Mouse (Mus musculus) heart, adult 11 months (tissue): Measurements from ENCODE around the gene Ankrd63.

Experiments used
- DNase-seq: peaks from one replicate; pipeline ENCODE4 v3.0.0; 2022

The Ankrd63 gene

GRCm38 (mm10) chr2:118725511-118725910 lies 21.7 kb upstream of the Ankrd63 start:
- DNase-seq, result no peak

DNA sequence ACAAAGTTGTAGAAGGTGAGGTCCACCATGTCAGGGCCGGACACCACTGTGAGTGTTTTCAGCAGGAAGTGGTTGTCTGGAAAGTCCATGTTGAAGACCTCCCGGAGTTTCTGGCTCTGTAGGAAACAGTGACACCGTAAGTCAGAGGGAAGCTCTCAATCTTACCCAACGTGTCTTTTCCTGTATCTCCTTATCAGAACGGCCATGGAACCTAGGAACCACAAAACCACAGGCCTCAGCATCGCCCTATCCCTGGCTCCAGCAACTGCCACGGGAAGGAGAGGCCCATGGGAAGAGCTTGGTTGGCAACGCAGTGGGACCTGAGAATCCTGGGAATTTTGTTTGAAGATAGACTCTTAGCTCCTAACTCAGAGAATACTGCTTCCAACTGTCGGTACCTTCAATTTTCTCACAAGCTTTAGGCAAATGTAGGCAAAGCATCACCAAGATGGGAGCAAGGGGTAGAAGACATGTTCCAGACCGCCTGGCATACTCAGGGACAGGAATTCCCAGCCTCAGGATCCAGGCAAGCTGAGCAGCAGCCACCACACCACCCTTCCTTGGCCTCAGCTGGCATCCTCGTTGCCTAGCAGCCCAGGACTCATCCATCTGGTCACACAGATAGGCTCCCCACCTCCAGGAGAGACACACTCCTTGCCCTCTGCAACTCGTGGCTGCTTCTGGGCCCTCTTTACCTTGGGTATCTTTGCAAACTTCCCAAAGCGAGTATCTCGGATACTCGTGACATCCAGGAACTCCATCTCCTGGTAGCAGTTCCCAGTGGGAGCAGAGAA lies 20.1 kb upstream of the Ankrd63 start:
- no peak for DNase-seq

GRCm38 (mm10) chr2:118716677-118717076 lies 12.9 kb upstream of the Ankrd63 start:
- DNase-seq, result peak; percentile 98

GRCm38 (mm10) chr2:118714230-118714629 lies 10.5 kb upstream of the Ankrd63 start:
- no peak for DNase-seq

DNA sequence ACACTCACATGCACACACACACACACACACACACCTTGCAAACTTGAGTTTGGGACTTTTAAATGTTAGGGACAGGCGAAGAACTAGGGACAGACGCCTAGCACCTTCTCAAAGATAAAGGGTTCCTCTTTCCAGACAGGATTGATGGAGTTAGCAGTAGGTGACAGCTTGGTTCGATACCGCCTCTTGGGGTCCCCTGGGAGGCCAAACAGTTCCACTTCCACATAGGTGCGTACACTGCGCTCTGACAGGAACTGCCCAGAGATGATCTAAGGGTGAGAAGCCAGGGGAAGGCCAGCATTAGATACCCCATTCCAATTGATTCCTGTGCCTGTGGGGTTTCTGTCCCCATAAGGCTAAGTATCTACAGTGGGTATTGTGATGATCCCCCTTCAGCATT lies 9.9 kb upstream of the Ankrd63 start:
- DNase-seq, result no peak

- DNase-seq, result no peak
Measured at GRCm38 (mm10) chr2:118711038-118711494, 7.3 kb upstream of the Ankrd63 start.

- DNase-seq, result no peak
Measured at GRCm38 (mm10) chr2:118709655-118710221, 6.0 kb upstream of the Ankrd63 start.

DNA sequence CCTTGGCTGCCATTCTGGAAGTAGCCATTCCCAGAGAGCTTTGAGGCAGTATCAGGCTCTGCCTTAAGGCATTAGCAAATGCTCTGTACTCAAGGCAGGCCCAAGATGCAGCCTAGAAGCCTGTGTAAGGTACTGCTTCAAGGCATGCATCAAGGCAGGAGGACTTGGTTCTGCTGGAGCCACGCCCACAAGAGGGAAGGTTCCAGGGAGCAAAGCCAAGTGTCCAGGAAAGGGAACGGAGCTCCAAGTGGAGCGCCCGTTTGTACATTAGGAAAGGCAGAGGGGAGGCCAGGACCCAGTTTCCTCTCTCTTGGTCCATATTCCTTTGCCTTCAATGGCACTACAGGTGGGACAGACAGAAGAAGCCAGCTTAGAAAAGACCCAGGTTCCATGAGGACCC lies 4.7 kb upstream of the Ankrd63 start:
- no peak for DNase-seq

DNA sequence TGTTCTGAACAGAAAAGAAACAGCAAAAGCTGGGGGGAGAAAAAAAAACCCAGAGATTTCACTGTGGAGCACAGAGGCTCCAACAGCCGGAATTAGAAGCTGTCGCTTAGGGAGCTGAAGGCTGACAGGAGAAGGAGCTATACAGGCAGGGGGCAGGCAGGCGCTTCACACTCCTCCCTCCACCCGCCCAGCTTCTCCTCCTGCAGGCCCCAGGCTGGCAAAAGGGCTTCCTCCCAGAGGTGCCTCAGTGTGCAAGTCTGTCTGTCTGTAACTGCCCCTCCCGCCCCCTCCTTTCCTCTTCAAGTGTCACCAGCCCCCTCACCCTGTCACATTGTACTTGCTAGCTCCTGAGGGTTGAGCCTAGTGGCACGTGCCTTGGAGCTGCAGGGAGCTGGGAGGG lies 2.7 kb upstream of the Ankrd63 start:
- no peak for DNase-seq

DNA sequence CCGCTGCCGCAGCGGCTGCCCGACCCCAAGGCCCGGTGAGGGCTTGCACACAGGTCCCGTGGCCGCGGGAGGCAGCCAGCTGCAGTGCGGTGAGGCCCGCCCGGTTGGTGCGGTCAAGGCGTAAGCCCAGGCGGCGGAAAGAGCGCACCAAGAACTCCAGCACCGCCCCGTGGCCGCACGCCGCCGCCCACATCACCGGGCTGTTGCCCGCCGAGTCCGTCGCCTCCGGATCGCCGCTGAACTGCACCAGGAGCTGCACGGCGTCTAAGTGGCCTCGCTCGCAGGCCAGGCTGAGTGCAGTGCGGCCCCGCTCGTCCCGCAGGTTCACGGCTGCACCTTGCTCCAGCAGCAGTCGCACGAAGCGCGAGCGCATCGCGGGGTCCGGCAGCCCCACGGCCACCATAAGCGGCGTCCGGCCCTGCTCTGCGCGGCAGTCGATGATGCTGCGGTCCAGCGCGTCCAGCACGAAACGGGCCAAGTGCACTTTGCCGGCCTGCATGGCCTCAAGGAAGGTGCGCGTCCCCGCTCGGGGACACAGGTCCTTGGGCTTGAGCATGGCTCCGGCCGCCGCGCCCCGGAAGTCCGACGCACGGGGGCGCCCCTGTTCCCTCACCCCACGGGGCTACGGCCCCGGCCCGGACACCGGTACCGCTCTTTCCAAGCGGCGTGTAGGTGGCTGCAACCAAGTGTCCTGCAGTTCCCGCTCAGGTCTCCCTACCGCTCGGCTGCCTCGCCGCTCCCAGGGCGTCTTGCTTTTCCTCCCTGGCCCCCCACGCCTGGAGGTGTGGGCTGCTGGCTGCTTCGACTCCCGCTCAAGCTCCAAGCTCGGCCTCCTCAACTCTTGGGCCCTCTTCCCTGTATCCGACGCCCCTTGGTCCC lies 641 bp downstream of the Ankrd63 start:
- no peak for DNase-seq

DNA sequence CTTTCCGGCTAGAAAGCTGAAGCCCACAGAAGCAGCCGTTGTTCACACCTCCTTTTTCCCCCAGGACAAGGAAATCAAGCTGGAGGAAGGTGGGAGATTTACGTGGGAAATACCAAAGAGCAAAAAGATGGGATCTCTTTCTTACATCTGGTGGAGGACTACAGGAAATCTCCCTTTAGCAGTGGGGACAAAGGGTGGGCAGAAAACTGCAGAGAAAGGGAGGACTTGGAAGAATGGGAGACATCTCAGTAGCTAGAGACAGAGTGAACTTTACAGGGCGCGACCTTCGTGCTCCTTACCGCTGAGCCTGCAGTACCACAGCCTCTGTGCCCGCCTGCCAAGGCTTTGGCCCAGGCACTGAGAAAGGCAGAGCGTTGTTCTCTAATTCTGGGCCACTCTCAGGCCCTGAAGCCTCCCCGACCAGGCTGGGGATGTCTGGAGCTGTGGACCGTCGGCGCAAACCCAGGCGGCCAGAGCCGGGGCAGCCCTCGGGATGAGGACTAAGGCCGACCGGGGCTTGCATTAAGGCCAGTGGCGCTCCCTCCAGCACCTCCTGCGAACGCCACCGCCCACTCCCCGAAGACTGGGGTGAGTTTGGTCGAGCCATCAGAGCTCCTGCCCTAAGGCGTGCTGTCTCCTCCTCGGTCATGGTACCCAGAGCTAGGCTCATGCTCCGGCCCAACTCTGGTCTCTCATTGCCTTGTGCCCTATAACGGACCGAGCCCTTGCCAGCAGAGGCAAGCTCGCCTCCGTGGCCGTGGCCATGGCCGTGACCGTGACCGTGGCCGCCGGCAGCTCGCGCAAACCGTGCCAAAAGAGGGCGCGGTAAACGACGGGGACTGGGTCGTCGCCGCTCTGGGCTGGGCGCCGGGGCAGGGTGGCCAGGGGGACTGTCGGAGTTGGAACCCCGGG lies 1.5 kb downstream of the Ankrd63 start:
- DNase-seq, result no peak

- DNase-seq, result no peak
Measured at GRCm38 (mm10) chr2:118701161-118701560, 2.6 kb downstream of the Ankrd63 start.

- DNase-seq, result peak; percentile 96
Measured at GRCm38 (mm10) chr2:118700179-118701062, 3.3 kb downstream of the Ankrd63 start.

- DNase-seq, result no peak
Measured at GRCm38 (mm10) chr2:118697955-118698354, 5.8 kb downstream of the Ankrd63 start.

GRCm38 (mm10) chr2:118697311-118697877 lies 6.4 kb downstream of the Ankrd63 start:
- DNase-seq, result peak; percentile 87

GRCm38 (mm10) chr2:118696451-118697308 lies 7.1 kb downstream of the Ankrd63 start:
- DNase-seq, result peak; percentile 90

DNA sequence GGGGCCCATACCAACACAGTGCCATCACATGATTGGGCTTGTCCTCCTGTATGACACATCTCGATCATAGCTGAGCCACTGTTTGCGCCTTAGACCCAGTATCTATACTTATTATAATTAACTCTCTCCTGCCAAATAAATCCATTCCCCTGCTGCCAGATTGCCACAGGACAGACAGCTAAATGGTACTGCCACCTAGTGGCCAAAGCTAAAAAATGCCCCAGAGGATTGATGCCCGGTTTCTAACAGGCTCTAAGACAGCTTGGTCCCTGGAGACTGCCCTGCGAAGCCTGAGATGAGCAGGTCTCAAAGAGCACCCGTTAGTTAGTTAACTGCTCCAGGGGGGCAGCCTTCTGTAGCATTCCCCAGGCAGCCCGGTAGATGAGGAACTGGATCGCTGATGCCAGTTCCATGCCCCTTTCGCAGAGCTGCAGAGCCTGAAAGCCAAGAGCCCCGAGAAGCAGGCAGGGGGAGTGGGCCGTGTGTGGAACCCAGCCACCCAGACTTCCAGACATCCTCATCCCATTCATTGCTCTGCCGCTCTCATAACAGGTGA lies 8.0 kb downstream of the Ankrd63 start:
- DNase-seq, result peak; percentile 91

DNA sequence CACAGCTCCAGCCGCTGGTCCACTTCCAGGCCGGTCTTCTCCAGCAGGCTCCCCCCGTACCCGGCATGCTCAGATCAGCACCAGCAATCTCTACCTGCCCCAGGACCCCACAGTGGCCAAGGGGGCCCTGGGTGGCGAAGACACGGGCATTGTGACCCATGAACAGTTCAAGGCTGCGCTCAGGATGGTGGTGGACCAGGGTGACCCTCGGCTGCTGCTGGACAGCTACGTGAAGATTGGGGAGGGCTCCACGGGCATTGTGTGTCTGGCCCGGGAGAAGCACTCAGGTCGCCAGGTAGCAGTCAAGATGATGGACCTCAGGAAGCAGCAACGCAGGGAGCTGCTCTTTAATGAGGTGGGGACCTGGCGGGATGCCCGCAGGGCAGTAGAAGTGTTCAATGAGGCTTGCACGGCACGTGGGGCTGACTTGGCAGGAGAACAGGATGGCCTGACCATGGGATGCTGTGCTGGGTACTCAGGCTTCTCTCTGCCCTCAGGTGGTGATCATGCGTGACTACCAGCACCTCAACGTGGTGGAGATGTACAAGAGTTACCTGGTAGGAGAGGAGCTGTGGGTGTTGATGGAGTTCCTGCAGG lies 10.3 kb downstream of the Ankrd63 start:
- DNase-seq, result peak; percentile 91

DNA sequence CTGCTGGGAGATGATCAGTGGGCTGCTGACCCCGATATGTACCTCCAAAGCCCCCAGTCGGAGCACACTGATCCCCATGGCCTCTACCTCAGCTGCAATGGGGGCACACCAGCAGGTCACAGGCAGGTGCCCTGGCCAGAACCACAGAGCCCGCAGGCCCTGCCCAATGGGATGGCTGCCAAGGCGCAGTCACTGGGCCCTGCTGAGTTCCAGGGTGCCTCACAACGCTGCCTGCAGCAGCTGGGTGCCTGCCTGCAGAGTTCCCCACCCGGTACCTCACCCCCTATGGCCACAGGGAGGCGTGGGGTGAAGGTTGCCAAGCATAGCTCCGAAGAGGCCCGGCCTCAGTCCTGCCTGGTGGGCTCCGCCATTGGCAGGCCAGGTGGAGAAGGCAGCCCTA lies 13.9 kb downstream of the Ankrd63 start:
- no peak for DNase-seq
